Mouse (Mus musculus): ENCODE data around the gene Ccser1.

DNA sequence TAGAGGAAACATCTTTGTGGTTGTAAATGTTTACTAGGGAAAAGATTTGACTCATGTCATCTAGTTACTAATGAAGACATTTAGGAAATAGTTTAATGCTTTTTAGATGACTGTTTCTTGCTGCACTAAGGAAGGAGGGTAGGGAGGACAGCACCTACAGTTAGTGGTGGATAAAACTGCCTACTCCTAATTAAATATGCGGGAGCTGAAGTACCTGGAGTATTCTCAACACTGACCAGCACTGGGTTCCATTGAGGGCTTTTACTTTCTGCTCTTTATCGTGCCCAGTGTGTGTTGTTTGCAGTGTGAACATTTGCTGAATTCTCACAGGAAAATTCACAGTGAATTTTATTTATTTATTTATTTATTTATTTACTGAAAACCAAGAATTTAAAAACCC lies 341.5 kb downstream of the Ccser1 start:
- TF ChIP-seq CTCF (IDR thresholded peaks at IDR 0.05; ENCODE audit: low read depth) (no peak), EP300 (optimal IDR thresholded peaks at IDR 0.05) (no peak)

All from stomach, postnatal 0 days (tissue).